Mouse (Mus musculus) embryo, embryonic 11.5 days (tissue): ENCODE measurements around the gene Nr1h4.

Experiments
- DNase-seq: peaks from one replicate; pipeline ENCODE4 v3.0.0-alpha.2; 2012; ENCODE audit warnings: low read depth, low spot score

Nr1h4 gene

GRCm38 (mm10) chr10:89434509-89435210 lies 98.7 kb downstream of the Nr1h4 start:
- no peak for DNase-seq

DNA sequence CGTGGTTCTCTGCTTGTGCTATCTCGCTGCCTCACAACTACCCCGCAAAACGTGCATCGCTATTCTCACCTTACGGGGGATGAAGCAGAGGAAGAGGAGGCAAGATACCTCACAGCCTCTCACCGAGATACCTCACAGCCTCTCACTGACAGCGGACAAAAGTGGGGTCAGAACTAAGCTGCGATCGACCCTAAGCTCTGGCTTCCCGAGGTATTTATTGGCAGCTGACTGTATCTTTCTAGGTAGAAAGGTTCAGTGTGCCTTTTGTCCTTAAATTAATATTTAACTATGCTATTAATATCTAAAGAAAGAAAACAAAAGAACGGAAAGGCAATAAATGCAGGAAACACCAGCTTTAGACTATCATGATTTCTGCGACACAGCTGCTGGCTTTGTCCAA lies 100.6 kb downstream of the Nr1h4 start:
- DNase-seq = no peak

GRCm38 (mm10) chr10:89430751-89431150 lies 102.6 kb downstream of the Nr1h4 start:
- no peak for DNase-seq

DNA sequence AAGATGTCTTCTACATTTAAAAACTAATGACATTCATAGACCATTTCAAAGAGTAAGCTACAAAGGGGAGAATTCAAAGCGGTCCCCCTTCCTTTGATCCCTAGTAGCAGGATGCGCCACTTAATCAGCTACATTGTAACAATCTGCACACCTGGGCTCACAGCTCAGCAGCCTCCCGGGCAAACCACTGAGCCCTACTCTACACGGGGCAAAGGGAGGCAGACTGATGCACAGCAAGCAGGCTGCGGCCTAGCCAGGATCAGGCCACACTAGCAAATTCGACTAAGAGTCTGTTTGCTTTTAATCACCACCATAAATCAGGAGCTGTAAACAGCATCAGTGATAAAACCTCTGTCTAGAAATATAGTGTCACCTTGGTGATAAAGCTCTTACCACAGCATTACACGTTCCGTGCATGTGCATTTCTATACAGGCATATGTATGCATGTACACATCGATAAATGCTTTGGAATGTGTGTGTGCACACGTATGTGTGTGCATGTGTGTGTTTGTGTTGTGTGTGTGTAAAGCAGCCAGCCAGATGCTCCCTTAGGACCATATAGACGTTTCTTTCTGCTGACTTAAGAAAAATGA lies 108.5 kb downstream of the Nr1h4 start:
- no peak for DNase-seq

GRCm38 (mm10) chr10:89424217-89424616 lies 109.2 kb downstream of the Nr1h4 start:
- no peak for DNase-seq

DNA sequence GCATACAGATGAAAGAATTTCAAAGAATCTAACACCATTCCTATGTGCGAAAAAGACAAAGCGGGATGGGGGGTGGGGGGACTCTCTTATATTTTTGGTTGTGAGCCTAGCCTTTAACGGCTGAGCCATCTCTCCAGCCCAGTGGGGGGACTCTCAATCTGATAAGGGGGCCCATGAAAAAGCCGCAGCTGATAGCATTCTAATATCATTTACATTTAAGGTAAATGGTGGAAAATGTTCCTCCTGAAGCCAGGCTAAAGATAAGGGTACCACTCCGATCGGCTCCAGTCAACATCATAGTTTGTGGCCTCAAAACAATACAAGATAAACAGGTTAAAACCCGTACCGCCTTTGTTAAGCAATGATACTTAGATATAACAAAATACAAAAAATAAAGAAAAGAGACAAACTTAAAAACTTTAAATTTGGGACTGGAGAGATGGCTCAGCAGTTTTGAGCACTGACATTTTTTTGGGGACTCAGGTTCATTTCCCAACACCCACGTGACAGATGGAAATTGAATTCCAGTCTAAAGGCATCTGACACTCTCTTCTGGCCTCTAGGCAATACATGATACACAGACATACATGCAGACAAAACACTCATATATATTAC lies 110.1 kb downstream of the Nr1h4 start:
- no peak for DNase-seq

- no peak for DNase-seq
Measured at GRCm38 (mm10) chr10:89422504-89423158, 110.8 kb downstream of the Nr1h4 start.

DNA sequence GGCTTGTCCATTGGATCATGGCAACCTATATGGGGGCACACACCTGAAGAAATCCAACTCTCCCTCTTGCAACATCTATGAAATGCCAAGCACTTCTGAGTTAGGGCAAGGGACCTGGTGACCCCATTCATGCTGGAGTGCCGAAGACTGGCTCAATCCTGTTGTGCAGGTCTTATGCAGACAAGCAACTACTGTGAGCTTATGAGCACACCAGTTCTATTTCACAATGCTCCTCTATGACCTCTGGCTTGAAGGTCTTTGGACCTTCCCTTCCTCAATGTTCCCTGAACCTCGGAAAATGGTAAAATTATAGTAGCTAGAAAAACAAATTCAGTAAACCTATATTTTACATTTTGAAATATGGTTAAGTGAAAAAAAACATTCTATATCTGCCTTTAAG lies 115.4 kb downstream of the Nr1h4 start:
- no peak for DNase-seq

DNA sequence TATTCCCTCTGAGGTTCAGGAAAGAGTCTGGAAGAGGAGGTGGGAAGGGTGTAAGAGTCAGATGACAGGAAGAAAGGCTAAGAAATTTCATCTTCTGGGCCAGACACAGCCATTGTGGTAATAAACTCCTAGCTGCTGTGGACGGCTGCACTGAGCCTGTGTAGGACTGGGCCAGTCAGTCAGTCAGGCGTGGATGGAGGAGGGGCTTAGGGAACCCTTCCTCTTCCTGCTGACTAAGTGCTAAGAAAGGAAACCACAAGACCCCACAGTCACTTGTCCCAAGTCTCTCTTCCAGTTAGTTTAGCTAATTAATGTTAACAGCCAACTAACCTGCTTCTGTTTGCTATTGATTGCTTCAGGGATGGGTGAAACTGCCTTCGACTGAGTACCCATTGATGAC lies 117.9 kb downstream of the Nr1h4 start:
- DNase-seq = no peak

- DNase-seq = no peak
Measured at GRCm38 (mm10) chr10:89407551-89407950, 125.8 kb downstream of the Nr1h4 start.

GRCm38 (mm10) chr10:89406733-89407484 lies 126.5 kb downstream of the Nr1h4 start:
- DNase-seq = no peak

DNA sequence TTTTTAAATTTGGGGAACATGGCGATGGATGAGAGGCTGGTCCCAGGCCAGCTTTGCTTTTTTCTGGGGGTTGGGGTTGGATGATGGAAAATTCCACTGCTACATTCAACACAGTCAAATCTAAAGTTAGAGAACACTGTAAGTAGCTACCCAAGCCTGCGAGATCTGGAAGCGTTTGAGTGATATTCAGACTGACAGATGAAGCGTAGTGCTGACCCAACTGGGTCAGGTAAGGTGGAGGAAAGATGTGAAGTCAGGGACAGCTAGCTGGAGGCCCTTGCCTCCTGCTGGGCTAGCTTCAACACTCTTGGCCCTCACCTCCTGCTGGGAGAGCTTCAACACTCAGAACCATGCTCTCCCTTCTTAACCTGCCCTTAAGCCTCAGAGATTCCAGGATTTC lies 128.4 kb downstream of the Nr1h4 start:
- no peak for DNase-seq
